Mouse (Mus musculus): ENCODE measurements around the gene Omd. TPM values are rescaled to one million over a fixed set of nuclear protein-coding genes. Genes with fewer than 3 reads are reported as not detected.

The Omd gene
- 0.37 TPM for polyA plus RNA-seq (2014; fragmentation: Illumina TruSeq; extraction: RNeasy Lipid Tissue Mini Kit (QIAGEN cat#74804); ENCODE audit: low replicate concordance)

DNA sequence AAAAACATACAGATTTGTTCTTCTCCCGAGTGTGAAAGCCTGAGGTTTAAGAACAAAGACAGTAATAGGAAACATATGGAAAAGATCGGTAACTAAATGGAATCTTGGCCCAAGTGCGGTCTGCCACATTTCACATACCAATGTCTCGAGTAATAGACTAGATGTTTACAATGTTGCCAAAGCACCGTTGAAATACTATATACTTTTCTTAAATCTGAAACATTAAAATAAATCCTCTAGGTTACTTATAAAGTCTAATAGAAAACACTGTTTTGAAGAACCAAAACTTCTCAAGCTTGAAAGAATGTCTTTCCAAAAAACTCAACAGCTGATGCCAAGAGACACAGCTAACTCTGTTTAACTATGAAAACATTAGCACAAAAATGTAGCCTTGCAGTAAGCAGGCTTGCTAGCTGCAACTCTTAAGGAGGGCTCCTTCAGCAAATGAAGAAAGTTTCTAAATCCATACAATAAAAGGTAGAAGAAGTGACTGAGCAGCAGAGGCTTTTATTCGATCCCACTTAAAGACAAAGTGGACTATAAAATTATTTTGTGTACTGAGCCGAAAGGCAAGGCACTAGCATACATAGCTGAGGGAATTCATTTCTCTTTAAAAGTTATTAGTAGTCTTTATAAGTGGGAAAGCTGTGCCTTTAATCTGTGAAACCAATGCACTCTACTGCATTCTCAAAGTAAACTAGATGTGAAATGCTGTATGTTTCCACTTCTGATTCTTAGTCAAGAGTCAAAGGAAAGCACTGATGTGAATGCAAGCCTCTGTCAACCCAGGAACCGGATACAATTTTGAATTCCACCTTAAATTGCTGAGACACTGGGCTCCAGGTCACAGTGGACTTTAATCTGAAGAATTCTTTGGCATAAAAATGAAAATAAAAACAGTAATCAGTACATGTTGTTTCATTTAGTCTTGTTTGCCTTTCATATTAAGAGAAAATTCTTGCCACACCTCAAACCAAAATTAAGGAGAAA lies at the start of gene Omd:
Gene Omd (plus strand): TSS at position 922 of the 990 bp plus-strand sequence.

DNA sequence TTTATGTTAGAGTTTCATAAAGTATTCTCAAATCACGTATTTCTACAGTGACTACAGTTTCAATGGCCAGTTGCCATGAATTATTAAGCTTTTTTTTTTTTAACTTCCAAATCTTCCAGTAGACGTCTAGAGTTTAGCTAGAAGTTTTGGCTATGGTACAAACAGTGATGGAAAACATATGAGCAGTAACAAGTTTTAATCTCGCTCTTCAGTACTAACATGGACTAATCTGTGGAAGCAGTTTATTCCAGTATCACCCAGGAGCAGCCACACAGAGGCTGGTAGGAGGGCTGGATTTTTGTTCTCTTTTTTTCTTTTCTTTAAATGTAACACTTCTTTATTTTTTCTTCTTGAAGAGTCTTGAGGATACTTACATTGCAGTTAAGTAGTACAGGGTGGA lies 38.0 kb upstream of the Omd start, which contains the start of gene Aspn:
Gene Aspn (plus strand): TSS at position 165 of the 400 bp plus-strand sequence.

DNA sequence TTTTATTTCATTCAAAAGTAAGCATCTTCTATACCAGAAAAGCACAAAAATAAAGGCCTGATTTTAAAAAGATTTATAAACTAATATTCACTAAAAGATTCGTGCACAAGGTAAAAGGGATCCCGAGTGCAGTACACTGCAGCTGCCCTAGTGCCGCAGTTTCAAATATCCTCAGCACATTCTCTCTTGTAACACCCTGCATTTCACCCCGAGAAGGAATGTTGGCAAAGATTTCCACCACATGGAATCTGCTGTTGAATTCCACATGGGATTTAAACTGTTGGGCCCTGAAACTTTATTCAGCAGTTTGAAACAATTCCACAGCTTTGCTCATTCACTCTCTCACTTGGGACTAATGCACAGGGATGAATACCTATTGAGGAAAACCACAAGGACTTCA lies 25.5 kb downstream of the Omd start, which contains the start of gene Ogn:
Gene Ogn (plus strand): TSS at position 333 of the 400 bp plus-strand sequence.

Other genes starting within 250 kb of the Omd start
- 12.1 TPM for gene Bicd2, start 240.9 kb upstream of the Omd start, polyA plus RNA-seq (2014; fragmentation: Illumina TruSeq; extraction: RNeasy Lipid Tissue Mini Kit (QIAGEN cat#74804); ENCODE audit: low replicate concordance)
- gene Ippk, start 161.2 kb upstream of the Omd start, polyA plus RNA-seq (2014; fragmentation: Illumina TruSeq; extraction: RNeasy Lipid Tissue Mini Kit (QIAGEN cat#74804); ENCODE audit: low replicate concordance) = 7.2 TPM
- 0.67 TPM for gene Tes3-ps, start 89.1 kb upstream of the Omd start, polyA plus RNA-seq (2014; fragmentation: Illumina TruSeq; extraction: RNeasy Lipid Tissue Mini Kit (QIAGEN cat#74804); ENCODE audit: low replicate concordance)
- gene Ecm2, start 77.7 kb upstream of the Omd start, polyA plus RNA-seq (2014; fragmentation: Illumina TruSeq; extraction: RNeasy Lipid Tissue Mini Kit (QIAGEN cat#74804); ENCODE audit: low replicate concordance) = 8.3 TPM
- 57.0 TPM for gene Aspn, start 38.0 kb upstream of the Omd start, polyA plus RNA-seq (2014; fragmentation: Illumina TruSeq; extraction: RNeasy Lipid Tissue Mini Kit (QIAGEN cat#74804); ENCODE audit: low replicate concordance)
- gene Ogn, start 25.6 kb downstream of the Omd start, polyA plus RNA-seq (2014; fragmentation: Illumina TruSeq; extraction: RNeasy Lipid Tissue Mini Kit (QIAGEN cat#74804); ENCODE audit: low replicate concordance) = 114 TPM
- gene Cenpp, start 70.3 kb downstream of the Omd start, polyA plus RNA-seq (2014; fragmentation: Illumina TruSeq; extraction: RNeasy Lipid Tissue Mini Kit (QIAGEN cat#74804); ENCODE audit: low replicate concordance) = 20.4 TPM
- 25.5 TPM for gene Nol8, start 70.6 kb downstream of the Omd start, polyA plus RNA-seq (2014; fragmentation: Illumina TruSeq; extraction: RNeasy Lipid Tissue Mini Kit (QIAGEN cat#74804); ENCODE audit: low replicate concordance)
- 35.0 TPM for gene Iars, start 99.6 kb downstream of the Omd start, polyA plus RNA-seq (2014; fragmentation: Illumina TruSeq; extraction: RNeasy Lipid Tissue Mini Kit (QIAGEN cat#74804); ENCODE audit: low replicate concordance)
- not detected for gene Gm30302, start 216.5 kb downstream of the Omd start, polyA plus RNA-seq (2014; fragmentation: Illumina TruSeq; extraction: RNeasy Lipid Tissue Mini Kit (QIAGEN cat#74804); ENCODE audit: low replicate concordance)